ENCODE assay signal across 8 mouse cellular contexts in the genomic region with DNA sequence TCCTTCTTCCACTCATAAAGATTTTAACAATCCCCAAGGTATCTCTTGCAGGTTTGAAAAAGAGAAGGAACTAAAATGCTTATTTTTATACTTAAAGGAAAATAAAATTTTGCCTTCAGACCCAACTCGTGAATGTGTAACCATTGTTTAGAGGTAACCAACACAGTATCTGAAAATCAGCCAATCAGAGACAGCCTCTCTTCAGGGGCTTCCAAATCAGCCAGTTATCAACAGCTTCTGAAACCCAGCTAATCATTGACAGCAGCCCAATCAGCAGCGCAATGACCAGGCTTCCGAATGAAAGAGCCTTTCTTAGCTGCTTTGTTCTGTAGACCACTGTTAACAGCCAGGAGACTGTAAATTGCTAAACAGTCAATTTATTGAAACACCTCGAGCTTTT.
DNase-seq lines count a peak whose midpoint lies in the region; ATAC-seq lines count a peak whose summit lies in the region.

No protein-coding gene starts in this region.

- H3K9ac ChIP-seq in embryonic facial prominence, embryonic 11.5 days (replicated peaks; ENCODE audit: low read length), result no peak overlapping the region; the same call in 1 of the 2 replicates
- H3K9ac ChIP-seq in liver, embryonic 13.5 days, result no peak overlapping the region
- H3K9ac ChIP-seq in neural tube, embryonic 13.5 days, result peak overlapping the region; percentile 99

- H3K4me3 ChIP-seq in embryonic facial prominence, embryonic 11.5 days (ENCODE audit: low read depth, low read length), result peak overlapping the region; percentile 90
- H3K4me3 ChIP-seq in liver, embryonic 13.5 days (replicated peaks), result no peak overlapping the region
- H3K4me3 ChIP-seq in neural tube, embryonic 13.5 days, result peak overlapping the region; percentile 95

- no peaks in the 10 kb centered on the region for H3K9me3 ChIP-seq in embryonic facial prominence, embryonic 11.5 days (replicated peaks; ENCODE audit: control insufficient read depth, low read length)
- H3K9me3 ChIP-seq in liver, embryonic 13.5 days (replicated peaks), result no peaks in the 10 kb centered on the region
- H3K9me3 ChIP-seq in neural tube, embryonic 13.5 days, result no peaks in the 10 kb centered on the region

- under 1% methylated on average over 4 of the region's 4 CpGs for WGBS in embryonic facial prominence, embryonic 11.5 days
- WGBS in liver, embryonic 13.5 days (ENCODE audit: insufficient replicate concordance), result 12% methylated on average over 4 of the region's 4 CpGs
- 1% methylated on average over 4 of the region's 4 CpGs for whole genome bisulfite sequencing in neural tube, embryonic 13.5 days

- peak; percentile 23 for DNase-seq in adrenal gland, adult 2 months
- no peak for DNase-seq in adrenal gland, adult 18-20 months (ENCODE audit: low spot score in 2 of 2)
- peak; percentile 90 for DNase-seq in embryonic facial prominence, embryonic 11.5 days (ENCODE audit: low spot score)
- DNase-seq in heart, postnatal 10 days, result peak; percentile 68 to 69
- DNase-seq in kidney, postnatal 4 days, result peak; percentile 74 to 83
- DNase-seq in liver, embryonic 13.5 days, result peak; percentile 31
- DNase-seq in spleen, adult 12 weeks (ENCODE audit: low spot score), result no peak

- no peaks in the 10 kb centered on the region for H3K27me3 ChIP-seq in embryonic facial prominence, embryonic 11.5 days (ENCODE audit: control insufficient read depth, insufficient read depth, low read length)
- H3K27me3 ChIP-seq in liver, embryonic 13.5 days, result 0 out of 2 replicates have a peak, but pooled peaks cover 12% of the 10 kb centered on the region
- H3K27me3 ChIP-seq in neural tube, embryonic 13.5 days, result no peaks in the 10 kb centered on the region

- no peaks in the 10 kb centered on the region for H3K4me1 ChIP-seq in embryonic facial prominence, embryonic 11.5 days (ENCODE audit: control insufficient read depth, insufficient read depth, low read length)
- H3K4me1 ChIP-seq in liver, embryonic 13.5 days (replicated peaks), result peaks cover 30% of the 10 kb centered on the region
- H3K4me1 ChIP-seq in neural tube, embryonic 13.5 days (replicated peaks), result peaks cover 29% of the 10 kb centered on the region

- H3K4me2 ChIP-seq in embryonic facial prominence, embryonic 11.5 days (ENCODE audit: low read depth, low read length), result peak overlapping the region; percentile 3; the same call in 1 of the 2 replicates
- H3K4me2 ChIP-seq in liver, embryonic 13.5 days, result peak overlapping the region; percentile 98
- H3K4me2 ChIP-seq in neural tube, embryonic 13.5 days, result peak overlapping the region; percentile 68

- ATAC-seq in embryonic facial prominence, embryonic 11.5 days (replicated peaks; ENCODE audit: insufficient number of reproducible peaks, low FRiP score, low TSS enrichment, low read depth), result peak; percentile 50; the same call in 1 of the 2 replicates
- ATAC-seq in liver, embryonic 13.5 days (ENCODE audit: low read depth), result 0 out of 2 replicates have a peak, but pooled peaks have one; percentile 11
- peak; percentile 87 for ATAC-seq in neural tube, embryonic 13.5 days (ENCODE audit: low read depth)

- no peaks in the 10 kb centered on the region for H3K36me3 ChIP-seq in embryonic facial prominence, embryonic 11.5 days (replicated peaks; ENCODE audit: control insufficient read depth, insufficient read depth, low read depth, low read length)
- peaks cover 12% of the 10 kb centered on the region for H3K36me3 ChIP-seq in liver, embryonic 13.5 days
- H3K36me3 ChIP-seq in neural tube, embryonic 13.5 days, result peaks cover 11% of the 10 kb centered on the region

- peak overlapping the region; percentile 97; the same call in 1 of the 2 replicates for H3K27ac ChIP-seq in embryonic facial prominence, embryonic 11.5 days (replicated peaks; ENCODE audit: low read depth, low read length)
- no peak overlapping the region for H3K27ac ChIP-seq in liver, embryonic 13.5 days
- H3K27ac ChIP-seq in neural tube, embryonic 13.5 days (replicated peaks), result peak overlapping the region; percentile 99

- intact Hi-C loops in heart, postnatal 10 days (cut with DNase I), result loop anchor here (2.0 to 5.0 kb wide), 3 partner anchors 20 to 66 kb away; a partner anchor contains a TSS

Comparison
In these comparisons a context has a peak if more than half of its experiments do, and no peak if none do; other contexts are left out.
1. DNase-seq: peak in adrenal gland, adult 2 months (single experiment), embryonic facial prominence, embryonic 11.5 days (single experiment), heart, postnatal 10 days (2 of 2), kidney, postnatal 4 days (2 of 2) and liver, embryonic 13.5 days (single experiment); none in adrenal gland, adult 18-20 months (0 of 2) and spleen, adult 12 weeks (single experiment).
2. ATAC-seq: peak in every context shown above with its lines; median percentile 87 in neural tube, embryonic 13.5 days; 50 in embryonic facial prominence, embryonic 11.5 days; 11 in liver, embryonic 13.5 days.
3. H3K4me2 ChIP-seq: peak in every context shown above with its lines; median percentile 98 in liver, embryonic 13.5 days; 68 in neural tube, embryonic 13.5 days; 3 in embryonic facial prominence, embryonic 11.5 days.